Mouse (Mus musculus) lung, embryonic 16.5 days (tissue): ENCODE data around the gene Shf. TPM values are rescaled to one million over a fixed set of nuclear protein-coding genes. Genes with fewer than 3 reads are reported as not detected.
A peak's percentile ranks its signal among the peaks of the same experiment; 100 is the strongest.

ENCODE experiments used
- ATAC-seq: fragments of 200-750 bp; cut with Nextera tagmentation; 2 replicates; pipeline ENCODE4 v1.8.0; 2017; ENCODE audit warnings: low read depth, mild to moderate bottlenecking, moderate library complexity
- H3K27ac ChIP-seq: fragments of 300-500 bp; sonication (generic); 2 replicates; pipeline ENCODE4 v1.5.1; 2014; ENCODE audit warnings: mild to moderate bottlenecking, control low read depth, low read length
- H3K27me3 ChIP-seq: fragments of 300-500 bp; sonication (generic); 2 replicates; pipeline ENCODE4 v1.6.1; 2014; ENCODE audit warnings: low read depth, low read length, mixed read lengths; ENCODE audit not compliant: control insufficient read depth, insufficient read depth
- H3K36me3 ChIP-seq: fragments of 300-500 bp; sonication (generic); 2 replicates; pipeline ENCODE4 v1.6.1; 2014; ENCODE audit warnings: low read length; ENCODE audit not compliant: control insufficient read depth, insufficient read depth
- H3K4me1 ChIP-seq: fragments of 300-500 bp; sonication (generic); replicated peaks from 2 replicates; pipeline ENCODE4 v1.6.1; 2014; ENCODE audit warnings: low read length, mixed read lengths; ENCODE audit not compliant: control insufficient read depth, insufficient read depth
- H3K4me2 ChIP-seq: fragments of 300-500 bp; sonication (generic); 2 replicates; pipeline ENCODE4 v1.6.1; 2014; ENCODE audit warnings: low read depth, low read length, control low read depth
- H3K4me3 ChIP-seq: fragments of 300-500 bp; sonication (generic); 2 replicates; pipeline ENCODE4 v1.5.1; 2014; ENCODE audit warnings: mild to moderate bottlenecking, low read length, control low read depth
- H3K9ac ChIP-seq: fragments of 300-500 bp; sonication (generic); 2 replicates; pipeline ENCODE4 v1.6.1; 2014; ENCODE audit warnings: low read length, control low read depth
- H3K9me3 ChIP-seq: fragments of 300-500 bp; sonication (generic); 2 replicates; pipeline ENCODE4 v1.6.1; 2016; ENCODE audit warnings: low read length; ENCODE audit not compliant: control insufficient read depth
- WGBS: fragments of 180-500 bp; shearing (Covaris S2); extraction: QIAGEN DNeasy Blood & Tissue Kit; methylation state at CpG from one replicate; pipeline ENCODE4 v1.1.7; 2014; 5-methylcytosine and 5-hydroxymethylcytosine counted together
- polyA plus RNA-seq: library from polyadenylated mRNA; unstranded; fragments of >200 nt; fragmentation: Nextera tagmentation; extraction: Ambion mirVana; gene quantifications from 2 replicates; pipeline ENCODE4 v1.2.1, GENCODE M21; 2015

Gene Shf
- polyA plus RNA-seq, 1 experiment from 2014 or later = 2.5 TPM

DNA sequence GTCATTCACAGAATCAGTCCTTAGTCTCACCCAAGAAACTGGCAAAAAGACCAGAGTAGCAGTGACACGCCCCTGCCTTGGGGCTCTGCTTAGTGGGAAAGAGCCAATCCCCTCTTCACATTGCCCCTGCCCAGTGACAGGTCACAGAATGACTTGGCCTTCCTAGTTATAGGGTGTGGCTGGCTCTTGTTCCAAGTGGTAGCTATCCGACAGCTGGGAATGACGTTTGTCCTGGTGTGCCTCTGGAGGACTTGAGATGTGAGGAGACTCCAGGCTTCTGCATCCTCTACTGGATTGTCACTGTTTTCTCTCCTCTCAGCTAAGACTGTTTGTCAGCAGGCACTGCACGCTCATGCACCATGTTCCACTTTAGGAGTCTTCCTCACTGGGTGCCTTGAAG is 51.6 kb downstream of the Shf start:
- H3K9ac ChIP-seq = no peak overlapping the region
- H3K4me2 ChIP-seq = no peak overlapping the region
- H3K27ac ChIP-seq = no peak overlapping the region
- H3K36me3 ChIP-seq = no peaks in the 10 kb centered on the region
- WGBS = 51% methylated on average over 4 of the region's 4 CpGs
- H3K4me1 ChIP-seq = no peaks in the 10 kb centered on the region; the same call in 1 of the 2 replicates
- H3K9me3 ChIP-seq = no peaks in the 10 kb centered on the region
- no peak overlapping the region for H3K4me3 ChIP-seq
- H3K27me3 ChIP-seq = peaks cover 26% of the 10 kb centered on the region
- no peak for ATAC-seq

DNA sequence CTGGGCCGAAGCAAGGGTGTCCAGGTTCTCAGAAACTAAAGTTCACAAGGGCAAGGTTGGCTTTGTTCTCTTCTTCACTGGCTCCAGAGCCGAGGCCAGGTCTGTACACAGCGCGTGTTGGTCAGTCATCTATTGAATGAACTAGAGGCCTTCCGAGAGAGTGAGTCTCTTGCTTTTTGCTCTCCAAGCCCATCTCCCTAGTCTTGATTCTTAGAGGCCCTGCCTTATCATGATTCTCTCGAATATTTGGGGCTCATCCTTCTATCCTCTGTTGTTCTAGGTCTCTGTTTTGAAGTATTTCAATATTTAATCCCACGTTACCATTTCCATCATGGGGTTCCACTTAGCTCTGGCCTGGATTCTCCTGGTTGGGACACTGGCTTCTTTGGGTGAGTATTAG is 53.6 kb downstream of the Shf start, which contains the start of gene Duox1:
Duox1 (plus strand) TSS at position 301 of the 400 bp plus-strand sequence.
- Histone ChIP-seq H3K9me3 (no peaks in the 10 kb centered on the region), H3K36me3 (no peaks in the 10 kb centered on the region), H3K27ac (no peak within 1 kb of the TSS), H3K9ac (no peak within 1 kb of the TSS), H3K4me2 (no peak within 1 kb of the TSS), H3K27me3 (peaks cover 35% of the 10 kb centered on the region), H3K4me3 (no peak within 1 kb of the TSS), H3K4me1 (no peaks in the 10 kb centered on the region; the same call in 1 of the 2 replicates)
- no peak for ATAC-seq
- WGBS = 86% methylated on average over 7 of the region's 7 CpGs

DNA sequence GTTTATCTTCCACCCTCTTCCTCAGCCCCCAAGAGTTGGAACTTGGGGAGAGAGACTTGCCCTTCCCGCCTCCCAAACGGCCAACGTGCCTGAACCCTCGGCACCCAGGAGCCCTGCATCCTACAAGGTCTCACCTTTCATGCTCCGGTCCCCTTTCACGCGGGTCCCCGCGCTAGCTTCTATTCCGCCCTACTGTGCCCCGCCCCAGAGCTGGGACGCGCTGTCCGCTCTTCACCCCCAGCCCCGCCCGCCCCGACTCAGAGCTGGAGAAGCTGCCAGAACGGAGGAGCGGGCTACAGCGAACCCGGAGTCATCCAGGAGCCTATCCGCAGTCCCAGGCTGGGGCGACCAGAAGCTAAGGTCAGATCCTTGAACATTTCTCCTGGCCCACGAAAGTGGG is 55.4 kb downstream of the Shf start, which contains the start of gene Duoxa1:
Duoxa1 (minus strand) TSS at position 195 of the 400 bp plus-strand sequence.
- 1% methylated on average over 24 of the region's 24 CpGs for WGBS
- no peaks in the 10 kb centered on the region; the same call in 1 of the 2 replicates for H3K4me1 ChIP-seq
- H3K4me2 ChIP-seq = peak within 1 kb of the TSS; percentile 44
- H3K27ac ChIP-seq = no peak within 1 kb of the TSS
- ATAC-seq = peak; percentile 59
- no peaks in the 10 kb centered on the region for H3K9me3 ChIP-seq
- peak within 1 kb of the TSS; percentile 34 for H3K4me3 ChIP-seq
- H3K9ac ChIP-seq = no peak within 1 kb of the TSS
- no peaks in the 10 kb centered on the region for H3K36me3 ChIP-seq
- peaks cover 37% of the 10 kb centered on the region for H3K27me3 ChIP-seq

- ATAC-seq = peak; percentile 41; the same call in 1 of the 2 replicates
- Histone ChIP-seq H3K36me3 (no peaks in the 10 kb centered on the region), H3K4me2 (peak overlapping the region; percentile 44), H3K4me3 (peak overlapping the region; percentile 34), H3K4me1 (no peaks in the 10 kb centered on the region; the same call in 1 of the 2 replicates), H3K27me3 (peaks cover 38% of the 10 kb centered on the region), H3K9me3 (no peaks in the 10 kb centered on the region), H3K9ac (no peak overlapping the region), H3K27ac (no peak overlapping the region)
- WGBS = 3% methylated on average over 27 of the region's 27 CpGs
Observed at GRCm38 (mm10) chr2:122312722-122313417, 56.1 kb downstream of the Shf start.

DNA sequence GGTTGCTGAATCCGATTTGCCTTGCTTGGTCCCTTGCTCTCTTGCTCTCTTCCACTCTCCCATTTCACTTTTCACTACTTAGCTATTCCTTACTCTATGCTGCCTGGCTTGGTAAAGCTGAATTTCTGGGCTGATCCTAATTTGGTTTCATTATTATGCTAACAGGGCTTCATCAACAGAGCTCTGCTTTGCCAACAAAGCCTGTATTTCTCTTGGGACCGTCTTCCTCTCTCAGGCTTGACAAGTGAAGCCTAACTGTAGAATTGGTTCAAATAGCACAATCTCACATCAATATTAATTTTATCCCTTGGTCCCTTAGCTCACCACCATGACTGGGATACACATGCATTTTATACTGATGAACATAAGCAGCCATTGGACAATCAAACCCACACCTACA is 57.4 kb downstream of the Shf start:
- H3K36me3 ChIP-seq = no peaks in the 10 kb centered on the region
- 57% methylated on average over 2 of the region's 2 CpGs for WGBS
- H3K4me3 ChIP-seq = no peak overlapping the region
- no peak overlapping the region for H3K9ac ChIP-seq
- peaks cover 38% of the 10 kb centered on the region for H3K27me3 ChIP-seq
- H3K27ac ChIP-seq = no peak overlapping the region
- H3K4me2 ChIP-seq = no peak overlapping the region
- ATAC-seq = no peak
- no peaks in the 10 kb centered on the region for H3K9me3 ChIP-seq
- H3K4me1 ChIP-seq = no peaks in the 10 kb centered on the region; the same call in 1 of the 2 replicates

- H3K27me3 ChIP-seq = peaks cover 34% of the 10 kb centered on the region
- no peaks in the 10 kb centered on the region; the same call in 1 of the 2 replicates for H3K4me1 ChIP-seq
- no peak overlapping the region for H3K4me2 ChIP-seq
- H3K27ac ChIP-seq = no peak overlapping the region
- no peak for ATAC-seq
- H3K36me3 ChIP-seq = no peaks in the 10 kb centered on the region
- H3K4me3 ChIP-seq = no peak overlapping the region
- H3K9me3 ChIP-seq = no peaks in the 10 kb centered on the region
- WGBS = 40% methylated on average over 3 of the region's 3 CpGs
- H3K9ac ChIP-seq = no peak overlapping the region
Observed at GRCm38 (mm10) chr2:122309647-122310046, 59.3 kb downstream of the Shf start.

DNA sequence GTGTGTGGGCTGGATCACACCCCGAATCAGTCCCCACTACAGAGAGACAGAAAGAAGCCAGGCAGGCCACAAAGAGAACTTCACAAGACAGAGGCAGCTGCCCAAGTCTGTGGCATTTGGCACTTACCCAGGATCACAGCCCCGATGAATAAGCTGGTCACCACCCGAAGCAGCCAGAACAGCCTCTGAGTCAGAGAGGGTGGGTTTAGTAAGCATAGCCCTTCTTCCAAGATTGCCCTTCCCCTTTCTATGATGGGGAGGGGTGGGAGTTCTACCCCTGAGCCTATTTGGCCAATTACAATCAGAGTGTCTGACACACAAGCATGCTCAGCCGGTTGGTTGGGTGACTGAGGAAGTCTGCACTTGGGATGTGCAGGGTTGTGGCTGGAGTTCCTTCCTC is 62.8 kb downstream of the Shf start:
- 34% methylated on average over 4 of the region's 4 CpGs for WGBS
- ATAC-seq = no peak
- Histone ChIP-seq H3K9ac (no peak overlapping the region), H3K4me3 (no peak overlapping the region), H3K4me2 (no peak overlapping the region), H3K27ac (no peak overlapping the region), H3K9me3 (no peaks in the 10 kb centered on the region), H3K4me1 (peaks cover 5% of the 10 kb centered on the region), H3K36me3 (no peaks in the 10 kb centered on the region), H3K27me3 (peaks cover 26% of the 10 kb centered on the region)

GRCm38 (mm10) chr2:122305097-122305892 is 63.7 kb downstream of the Shf start:
- Histone ChIP-seq H3K27ac (no peak overlapping the region), H3K4me1 (peaks cover 8% of the 10 kb centered on the region), H3K36me3 (no peaks in the 10 kb centered on the region), H3K9me3 (no peaks in the 10 kb centered on the region), H3K4me2 (no peak overlapping the region), H3K9ac (no peak overlapping the region), H3K4me3 (no peak overlapping the region), H3K27me3 (peaks cover 34% of the 10 kb centered on the region)
- WGBS = 77% methylated on average over 16 of the region's 16 CpGs
- no peak for ATAC-seq

- WGBS = 88% methylated on average over 6 of the region's 6 CpGs
- H3K36me3 ChIP-seq = no peaks in the 10 kb centered on the region
- peaks cover 41% of the 10 kb centered on the region for H3K27me3 ChIP-seq
- H3K4me3 ChIP-seq = no peak overlapping the region
- H3K9me3 ChIP-seq = no peaks in the 10 kb centered on the region
- no peak overlapping the region for H3K9ac ChIP-seq
- no peak overlapping the region for H3K27ac ChIP-seq
- no peak for ATAC-seq
- H3K4me1 ChIP-seq = peaks cover 8% of the 10 kb centered on the region
- H3K4me2 ChIP-seq = no peak overlapping the region
Observed at GRCm38 (mm10) chr2:122304544-122304943, 64.4 kb downstream of the Shf start.
